Mouse (Mus musculus) bone marrow, adult 2 months (tissue): ENCODE data around the gene Ermp1.

Experiments
- CTCF ChIP-seq: fragments of 200-500 bp; IDR thresholded peaks from 2 replicates; pipeline ENCODE4 v1.5.1; 2011; ENCODE audit warnings: low read length, control low read depth; ENCODE audit not compliant: control insufficient read depth, insufficient read depth
- POLR2A ChIP-seq: fragments of 200-500 bp; IDR thresholded peaks from 2 replicates; pipeline ENCODE4 v1.6.1; 2011; ENCODE audit warnings: low read depth, mild to moderate bottlenecking, control low read depth, low read length, borderline replicate concordance; ENCODE audit not compliant: control insufficient read depth

GRCm38 (mm10) chr19:29659705-29660104, 11.5 kb upstream of the Ermp1 start:
- TF ChIP-seq CTCF: no peak
- TF ChIP-seq POLR2A: no peak
